Mouse (Mus musculus) bone marrow macrophage, adult 2 months (primary cell): ENCODE measurements around the gene Kcmf1. TPM values are rescaled to one million over a fixed set of nuclear protein-coding genes. Genes with fewer than 3 reads are reported as not detected.

Source experiments
- H3K27ac ChIP-seq: 2 replicates; pipeline ENCODE4 v1.5.1; 2012; ENCODE audit warnings: low read depth, low read length; ENCODE audit not compliant: insufficient read depth
- H3K4me1 ChIP-seq: 2 replicates; pipeline ENCODE4 v1.6.1; 2012; ENCODE audit warnings: low read length; ENCODE audit not compliant: control insufficient read depth, insufficient read depth
- H3K4me3 ChIP-seq: 2 replicates; pipeline ENCODE4 v1.5.1; 2012; ENCODE audit warnings: mild to moderate bottlenecking, low read length, moderate library complexity; ENCODE audit not compliant: insufficient read depth
- CTCF ChIP-seq: IDR thresholded peaks from 2 replicates; pipeline ENCODE4 v1.5.1; 2012; ENCODE audit warnings: low read depth, mild to moderate bottlenecking, low read length, moderate library complexity
- POLR2A ChIP-seq: IDR thresholded peaks from 2 replicates; pipeline ENCODE4 v1.6.1; 2012; ENCODE audit warnings: mild to moderate bottlenecking, low read depth, low read length, borderline replicate concordance
- polyA plus RNA-seq: library from polyadenylated mRNA; stranded (reverse); fragments of >200 nt; gene quantifications from 2 replicates; pipeline ENCODE4 v1.2.4, GENCODE M21; 2012; ENCODE audit not compliant: missing spikeins, insufficient read depth, insufficient read length

The Kcmf1 gene
- polyA plus RNA-seq, 1 experiment = 73.8 TPM

GRCm38 (mm10) chr6:72792641-72793040 lies 107.1 kb downstream of the Kcmf1 start:
- H3K4me3 ChIP-seq = no peak overlapping the region
- TF ChIP-seq POLR2A = no peak
- TF ChIP-seq CTCF = no peak
- no peak overlapping the region for H3K27ac ChIP-seq
- no peaks in the 10 kb centered on the region for H3K4me1 ChIP-seq

Other genes starting within 250 kb of the Kcmf1 start
- gene Tcf7l1, start 110.7 kb downstream of the Kcmf1 start, polyA plus RNA-seq = 0.42 and 0.61 TPM in 2 replicates
- gene Tmsb10, start 58.8 kb upstream of the Kcmf1 start, polyA plus RNA-seq = 394 and 410 TPM in 2 replicates